Mouse (Mus musculus) kidney, adult 18-20 months (tissue): Measurements from ENCODE around the gene Ints6.

Source experiments
- DNase-seq: peaks from one replicate; pipeline ENCODE4 v3.0.0; 2021

Gene Ints6

DNA sequence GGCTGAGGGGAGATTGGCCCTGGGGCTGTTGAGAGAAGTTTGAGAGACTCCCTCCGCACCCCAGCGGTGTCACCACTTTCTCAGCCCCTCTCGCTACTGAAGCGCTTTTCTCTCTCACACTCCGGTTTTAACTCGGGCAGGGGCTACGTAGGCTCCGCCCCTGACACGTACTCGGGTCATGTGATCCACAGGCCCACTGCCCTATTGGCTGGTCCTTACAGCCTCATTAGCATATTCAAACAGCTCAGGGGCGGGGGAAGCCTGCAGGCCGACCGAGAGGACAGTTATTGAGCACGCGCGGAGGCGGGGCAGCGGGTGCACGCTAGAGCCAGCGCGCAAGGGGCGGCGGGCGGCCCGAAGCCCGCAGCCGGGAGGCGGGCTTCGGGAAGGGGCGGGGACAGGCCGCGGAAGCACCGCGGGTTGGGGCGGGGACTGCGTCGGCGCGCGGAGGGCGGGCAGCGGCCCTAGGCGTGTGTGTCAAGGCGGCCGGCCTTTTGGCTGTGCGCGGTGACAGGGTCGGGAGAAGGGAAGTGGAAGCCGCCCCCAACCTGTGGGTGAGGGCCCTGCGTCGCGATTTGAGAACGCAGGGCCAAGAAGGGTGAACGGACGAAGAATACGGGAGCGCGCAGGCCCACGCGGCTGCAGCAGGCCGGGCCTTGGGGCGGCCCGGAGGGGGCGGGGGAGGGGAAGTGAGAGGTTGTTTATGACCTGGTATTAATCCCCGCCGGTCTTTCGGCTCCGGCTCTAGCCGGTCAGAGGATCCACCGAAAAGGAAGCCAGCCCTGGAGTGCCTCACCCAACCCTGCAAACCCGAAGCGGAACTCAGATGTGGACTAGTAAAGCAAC lies at the start of gene Ints6:
TSS of gene Ints6 (minus strand) at position 134 of the 846 bp plus-strand sequence.
- peak; percentile 97 for DNase-seq

DNA sequence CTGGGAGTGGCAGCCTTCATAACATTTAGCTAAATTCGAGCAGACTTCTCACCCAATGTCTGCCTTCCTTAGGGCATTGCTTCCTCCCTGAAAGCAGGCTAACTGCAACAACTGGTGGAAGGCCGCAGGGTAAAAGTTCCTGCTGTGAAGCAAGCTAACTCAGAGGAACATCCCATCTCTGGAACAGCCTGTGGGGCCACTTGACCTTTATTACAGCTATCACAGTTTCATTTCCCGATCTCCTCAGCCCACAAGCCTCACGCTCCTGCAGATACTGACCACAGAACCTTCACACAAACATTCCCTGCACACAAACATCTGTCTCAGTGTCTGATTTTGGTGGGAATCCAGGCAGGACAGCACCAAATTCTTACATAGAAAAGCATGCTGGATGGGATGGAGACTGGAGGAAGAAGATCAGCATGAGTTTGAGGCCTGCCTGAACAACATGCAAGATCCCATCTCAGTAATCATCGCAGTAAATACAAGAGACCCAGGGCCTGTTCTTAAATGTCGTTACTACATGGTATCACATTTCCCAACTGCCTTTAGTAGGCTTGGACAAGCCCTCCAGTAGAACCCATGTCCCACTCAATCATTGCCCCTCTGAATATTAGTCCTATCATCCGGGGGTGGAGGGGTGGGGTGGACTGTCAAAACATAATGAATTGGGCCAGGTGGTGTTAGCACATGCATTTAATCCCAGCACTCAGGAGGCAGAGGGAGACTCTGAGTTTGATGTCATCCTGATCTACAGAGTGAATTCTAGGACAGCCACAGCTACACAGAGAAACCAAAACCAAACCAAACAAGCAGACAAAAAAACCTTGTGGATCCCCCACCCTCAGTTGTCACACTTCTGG lies 47.9 kb upstream of the Ints6 start:
- no peak for DNase-seq

DNA sequence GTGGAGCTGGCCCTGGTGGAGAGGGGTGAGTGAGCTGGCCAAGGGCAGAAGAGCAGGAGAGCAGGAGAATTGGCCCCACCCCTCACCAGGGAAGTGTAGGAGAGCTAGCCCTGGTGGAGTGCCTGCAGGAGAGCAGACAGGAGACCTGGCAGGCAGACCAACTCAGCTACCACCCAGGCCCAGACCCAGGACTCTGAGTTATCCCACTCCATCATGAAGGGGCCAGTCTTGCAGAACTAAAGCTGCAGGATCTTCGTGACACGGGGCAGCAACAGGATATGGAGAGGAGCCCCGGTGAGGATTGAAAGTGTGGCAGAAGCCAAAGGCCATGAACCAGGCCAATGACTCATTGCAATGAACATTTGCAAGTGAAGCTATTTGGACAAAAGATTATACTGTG lies 46.0 kb upstream of the Ints6 start:
- DNase-seq: no peak

GRCm38 (mm10) chr14:62803204-62803603 lies 42.2 kb upstream of the Ints6 start:
- DNase-seq: no peak

DNA sequence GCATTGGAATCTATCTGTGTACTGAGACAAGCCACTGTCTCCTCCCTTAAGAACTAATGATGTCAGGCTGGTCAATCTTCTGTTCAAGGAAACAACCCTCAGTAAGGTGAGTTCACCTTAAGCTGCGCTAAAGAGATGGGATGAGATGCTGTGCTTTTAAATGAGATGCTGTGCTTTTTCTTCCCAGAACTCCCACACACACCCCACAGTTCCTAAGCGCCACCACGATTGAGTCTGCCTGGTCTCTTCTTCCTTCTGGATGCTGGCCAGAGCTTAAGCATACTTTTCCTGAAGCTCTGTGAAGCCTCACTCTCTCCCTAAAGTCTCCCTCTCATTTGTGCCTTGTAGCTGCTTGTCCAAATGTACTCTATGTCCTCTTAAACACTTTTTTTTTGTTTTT lies 39.8 kb upstream of the Ints6 start:
- DNase-seq: no peak

DNA sequence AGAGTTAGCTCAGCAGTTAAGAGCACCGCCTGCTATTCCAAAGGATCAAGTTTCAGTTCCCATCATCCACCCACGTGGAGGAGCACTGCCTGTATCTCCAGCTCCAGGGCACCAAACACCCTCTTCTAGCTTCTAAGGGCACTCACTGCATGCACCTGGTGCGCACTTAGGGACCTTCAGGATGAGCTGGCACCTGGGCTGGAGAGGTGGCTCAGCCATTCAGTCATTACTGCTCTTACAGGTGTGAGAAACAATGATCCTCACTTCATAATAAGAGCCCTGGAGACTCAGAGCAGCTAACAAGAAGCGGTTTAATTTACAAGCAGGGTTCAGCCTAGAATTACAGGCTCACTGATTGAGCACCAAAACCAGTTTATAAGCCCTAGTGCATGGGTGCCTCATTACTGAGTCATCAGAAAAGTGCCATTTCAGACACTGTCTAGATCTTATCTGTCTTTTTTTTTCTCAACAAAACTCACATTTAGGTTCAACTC lies 37.7 kb upstream of the Ints6 start:
- peak; percentile 12 for DNase-seq

GRCm38 (mm10) chr14:62795719-62796118 lies 34.8 kb upstream of the Ints6 start:
- DNase-seq: no peak

GRCm38 (mm10) chr14:62789282-62789681 lies 28.3 kb upstream of the Ints6 start:
- no peak for DNase-seq

- no peak for DNase-seq
Measured at GRCm38 (mm10) chr14:62782981-62783380, 22.0 kb upstream of the Ints6 start.

DNA sequence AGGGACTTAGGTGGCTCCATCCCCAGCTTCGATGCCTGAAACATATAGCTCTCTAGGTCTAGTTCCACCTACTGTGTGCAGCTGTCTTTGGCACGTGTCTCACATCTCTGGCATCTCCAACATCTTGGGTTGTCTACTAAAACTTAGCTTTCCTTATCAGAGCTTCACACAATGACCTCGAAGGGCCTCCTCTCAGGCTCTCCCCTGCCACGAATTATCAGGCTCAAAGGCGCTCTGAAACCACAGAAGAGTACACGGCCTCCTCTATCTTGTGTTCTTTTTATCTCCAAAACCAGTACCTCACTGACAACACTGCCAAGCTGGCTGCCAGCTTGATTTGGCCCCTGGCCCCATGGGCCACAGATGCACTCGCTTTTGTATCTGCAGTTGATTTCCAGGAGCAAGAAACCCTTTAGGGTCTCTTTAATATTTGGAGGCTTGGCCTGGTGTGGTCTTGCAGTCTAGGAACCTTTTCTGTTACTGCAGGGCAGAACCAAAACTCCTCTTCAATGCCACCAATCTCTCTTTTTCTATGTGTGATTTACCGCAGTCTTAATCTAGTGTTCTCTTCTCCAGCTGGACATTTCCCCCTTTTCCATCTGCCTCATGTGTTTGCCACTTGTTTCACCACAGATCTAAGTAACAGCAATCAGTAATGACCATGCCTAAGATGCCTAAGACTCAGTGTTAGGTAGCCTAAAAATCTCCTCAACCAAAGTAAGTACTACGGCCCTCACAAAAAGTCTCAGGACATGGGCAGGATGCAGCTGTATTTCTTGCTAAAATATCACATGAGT lies 19.7 kb upstream of the Ints6 start:
- DNase-seq: no peak

DNA sequence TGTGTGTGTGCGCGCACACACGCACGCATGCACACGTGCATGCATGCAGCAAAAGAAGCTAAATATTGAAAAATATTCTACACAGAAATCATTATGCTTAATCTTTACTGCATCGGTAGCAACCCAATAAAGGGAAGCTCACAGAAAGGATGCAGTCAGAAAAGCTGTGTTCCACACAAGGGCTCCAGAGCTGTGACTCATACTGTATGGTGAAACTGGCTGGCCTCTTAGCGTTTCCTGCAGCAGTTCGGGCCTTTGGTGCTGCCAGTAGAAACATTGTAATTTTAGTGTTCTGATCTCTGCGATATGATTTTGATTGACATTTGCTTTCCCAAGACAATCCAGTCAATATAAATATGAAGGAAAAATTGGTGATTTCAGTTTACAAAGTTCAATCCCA lies 17.1 kb upstream of the Ints6 start:
- DNase-seq: no peak

- DNase-seq: no peak
Measured at GRCm38 (mm10) chr14:62775034-62775433, 14.1 kb upstream of the Ints6 start.

DNA sequence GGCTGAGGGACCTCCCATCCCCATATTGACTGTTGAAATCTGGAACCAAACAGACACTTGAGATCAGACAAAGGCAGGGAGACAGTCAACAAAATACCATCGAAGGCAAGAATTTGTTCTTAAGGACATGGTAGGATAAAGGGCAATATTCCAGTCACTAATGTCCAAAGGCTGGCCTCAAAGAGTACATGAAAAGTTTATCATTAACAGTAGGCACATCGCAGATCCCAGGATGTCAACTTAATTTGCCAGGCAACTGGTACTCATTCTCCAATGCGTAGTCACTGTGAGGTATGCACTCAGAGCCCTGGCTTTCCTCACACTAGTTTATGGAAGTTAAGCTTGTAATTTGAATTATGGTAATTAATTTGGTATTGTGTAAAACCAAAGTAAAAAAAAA lies 13.3 kb upstream of the Ints6 start:
- DNase-seq: no peak

GRCm38 (mm10) chr14:62773766-62774165 lies 12.8 kb upstream of the Ints6 start:
- DNase-seq: no peak

DNA sequence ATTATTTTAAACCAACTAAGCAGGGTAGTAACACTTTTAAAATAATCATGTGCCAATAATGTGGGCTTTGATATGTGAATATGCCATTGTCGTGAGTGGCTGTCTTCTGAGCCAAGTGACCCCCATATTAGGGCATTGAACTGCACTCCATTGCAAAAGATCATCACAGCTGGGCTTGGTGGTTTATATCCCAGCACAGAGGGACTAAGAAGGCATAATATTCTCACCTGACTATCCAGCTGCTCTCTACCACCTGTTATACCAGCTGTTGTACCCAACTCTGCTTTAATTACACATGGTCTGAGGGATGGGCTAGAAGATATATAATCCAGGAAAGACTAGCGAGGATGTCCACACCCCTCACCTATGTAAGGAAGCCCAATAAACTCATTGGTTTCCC lies 4.4 kb upstream of the Ints6 start:
- no peak for DNase-seq

- DNase-seq: no peak
Measured at GRCm38 (mm10) chr14:62764371-62764770, 3.4 kb upstream of the Ints6 start.

DNA sequence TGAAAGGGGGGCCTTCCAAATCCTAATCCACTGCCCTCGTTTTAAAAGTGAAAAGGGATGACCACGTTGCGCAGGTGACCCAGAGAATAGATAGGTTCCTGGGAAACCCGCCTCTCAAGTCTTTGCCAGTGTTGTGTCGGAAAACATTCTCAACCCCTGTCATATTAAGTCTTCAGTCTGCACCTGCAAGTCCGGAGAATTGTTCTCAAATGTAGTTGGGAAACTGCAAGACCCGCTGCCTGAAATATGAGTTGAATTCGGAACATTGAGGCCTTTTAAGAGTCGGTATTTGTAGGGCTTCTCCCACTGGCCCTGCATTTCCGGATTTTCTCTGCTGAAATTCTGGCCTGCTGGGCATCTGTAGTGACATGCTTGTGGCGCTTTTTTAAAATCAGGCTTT lies 974 bp upstream of the Ints6 start:
- DNase-seq: peak; percentile 61

DNA sequence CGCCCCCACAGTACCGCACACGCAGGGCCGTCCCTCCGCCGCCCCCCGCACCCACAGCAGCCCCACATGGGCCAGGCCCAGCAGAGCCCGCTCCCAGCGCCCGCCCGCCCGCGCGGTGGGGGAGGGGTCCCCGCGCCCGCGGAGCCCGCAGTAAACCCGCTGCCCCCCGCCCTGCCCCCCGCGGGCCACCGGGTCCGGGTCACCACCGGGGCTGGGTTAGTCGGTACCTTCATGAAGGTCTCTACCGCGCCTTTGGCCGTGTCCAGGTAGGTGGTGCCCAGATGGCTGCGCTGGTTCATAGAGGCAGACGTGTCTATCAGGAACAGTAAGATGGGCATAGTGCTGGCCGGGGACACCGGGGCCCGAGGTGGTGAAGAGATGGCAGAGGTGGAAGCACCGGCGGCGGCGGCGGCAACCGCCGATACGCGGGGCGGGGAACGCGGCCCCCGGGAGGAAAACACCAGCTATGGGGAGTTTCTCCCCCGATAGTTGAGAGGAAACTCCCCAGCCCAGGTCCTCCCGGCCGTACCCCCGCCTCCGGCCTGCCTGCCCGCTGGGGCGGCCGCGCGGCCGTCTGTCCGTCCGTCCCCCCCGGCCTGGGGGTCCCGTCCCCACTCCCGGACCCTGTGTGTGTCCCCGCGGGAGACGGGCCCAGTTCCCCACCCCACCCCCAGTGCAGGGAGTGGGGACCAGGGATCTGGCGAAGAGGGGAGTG lies 491 bp downstream of the Ints6 start:
- DNase-seq: peak; percentile 78

DNA sequence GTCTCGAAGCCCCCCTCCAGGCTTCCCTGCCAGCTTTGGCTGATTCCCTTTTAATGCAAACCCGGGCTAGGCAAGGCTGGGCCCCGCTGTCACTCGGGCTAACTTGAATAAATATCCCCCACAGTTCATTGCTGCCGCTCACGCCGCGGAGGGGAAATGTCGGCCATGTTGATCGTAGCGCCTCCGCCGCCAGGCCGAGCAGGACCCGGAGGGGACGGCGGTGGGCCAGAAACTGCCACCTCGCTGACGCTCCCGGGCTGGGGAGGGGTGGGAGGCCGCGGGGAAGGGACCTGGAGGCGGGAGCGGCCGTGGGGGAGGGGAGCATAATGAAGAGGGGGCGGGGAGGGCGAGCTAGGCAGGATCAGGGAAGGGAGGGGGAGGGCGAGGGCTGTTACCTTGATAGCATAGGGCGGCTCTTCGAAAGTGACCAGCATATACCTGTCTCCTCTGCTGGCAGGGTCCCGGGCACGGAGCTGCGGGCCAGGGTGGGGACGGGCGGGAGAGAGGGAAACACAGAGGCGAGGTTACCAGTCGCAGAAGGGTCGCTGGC lies 1.1 kb downstream of the Ints6 start:
- peak; percentile 83 for DNase-seq

GRCm38 (mm10) chr14:62758714-62759113 lies 2.3 kb downstream of the Ints6 start:
- DNase-seq: no peak

DNA sequence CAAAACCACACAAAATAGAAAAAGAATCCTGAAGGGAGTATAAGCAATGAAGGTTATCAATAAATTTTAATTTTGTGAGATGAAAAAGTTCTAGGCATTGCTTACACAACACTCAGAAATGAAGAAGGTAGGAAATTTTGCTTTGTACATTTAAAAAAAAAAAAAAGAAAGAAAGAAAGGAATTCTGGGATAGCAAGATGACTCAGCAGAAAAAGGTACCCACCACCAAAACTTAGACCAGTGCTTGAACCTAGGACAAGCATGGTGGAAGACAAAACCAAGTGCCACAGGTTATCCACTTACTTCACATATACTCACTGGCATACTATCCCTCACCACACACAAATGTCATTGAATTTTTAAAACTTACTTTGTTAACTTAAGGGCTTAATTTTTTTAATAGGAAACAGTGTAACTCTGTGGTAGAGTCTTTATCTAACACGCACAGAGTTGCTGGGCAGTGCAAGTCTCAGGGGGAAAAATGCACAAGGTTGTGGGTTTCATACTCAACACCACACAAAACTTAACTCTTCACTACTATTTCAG lies 5.8 kb downstream of the Ints6 start:
- DNase-seq: no peak

DNA sequence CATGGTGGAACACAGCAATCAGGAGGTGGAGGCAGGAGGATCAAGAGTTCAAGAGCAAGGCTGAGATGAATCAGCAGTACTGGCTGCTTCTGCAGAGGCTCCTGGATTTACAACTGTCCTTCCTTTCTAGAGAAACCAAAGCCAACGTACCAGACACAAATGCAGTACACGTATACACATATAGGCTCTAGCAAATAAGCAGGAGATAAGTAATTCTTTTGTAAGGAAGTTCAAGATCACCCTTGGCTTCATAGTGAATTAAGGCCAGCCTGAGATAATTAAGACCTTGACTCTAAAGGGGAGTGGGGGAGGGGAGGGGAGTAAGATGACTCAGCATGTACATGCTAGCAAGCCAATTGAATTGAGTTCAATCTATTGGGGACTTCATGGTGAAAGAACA lies 9.5 kb downstream of the Ints6 start:
- DNase-seq: no peak
